Mouse (Mus musculus): ENCODE measurements at regions not wholly inside any gene's neighbourhood (a gene's known extent, or its start where the extent isn't known, plus 50 kb on each side); places are given as distances from the start of the nearest gene placed in this dataset.

DNA sequence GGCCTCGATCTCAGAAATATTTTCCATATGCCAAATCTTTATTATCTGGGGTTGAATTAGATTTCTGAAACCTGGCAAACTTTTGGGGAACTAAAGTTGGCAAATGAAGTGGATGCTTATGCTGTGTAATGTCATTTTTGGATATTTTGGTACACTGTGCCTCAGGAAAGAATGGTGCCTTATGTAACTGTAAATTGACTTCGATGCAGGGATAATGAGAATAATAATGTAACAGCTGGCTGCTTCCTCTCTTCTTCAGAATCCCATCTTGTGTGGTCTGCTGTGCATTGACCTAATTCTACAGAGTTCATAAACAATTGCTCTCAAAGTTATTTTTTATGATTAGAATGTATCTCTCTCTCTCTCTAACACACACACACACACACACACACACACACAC lies 545.6 kb downstream of the Tfap2b start:
- DNase-seq, result no peak

DNA sequence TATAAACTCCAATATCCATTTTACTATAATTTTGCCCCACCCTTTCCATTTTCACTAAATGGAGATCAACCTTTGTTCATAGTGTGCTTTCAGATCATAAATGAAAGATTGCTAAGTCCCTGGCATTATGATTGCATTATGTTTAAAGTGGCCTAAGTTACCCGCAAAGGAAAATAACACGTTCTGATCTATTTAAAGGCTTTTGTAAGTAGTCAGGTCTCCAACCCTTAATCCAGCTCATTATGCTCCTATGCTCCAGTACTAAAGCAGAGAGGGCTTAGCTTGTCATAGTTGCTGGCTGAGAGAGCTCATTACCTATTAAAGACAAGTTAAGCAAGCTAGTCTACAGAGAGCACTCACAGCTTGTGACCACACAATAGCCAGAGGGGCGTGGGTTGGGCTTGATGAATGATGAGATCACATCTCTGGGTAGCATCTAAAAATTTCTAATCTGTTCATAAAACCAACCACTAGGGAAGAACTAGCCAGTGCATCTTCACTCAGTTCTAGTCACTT lies 549.3 kb downstream of the Tfap2b start:
- DNase-seq, result no peak

DNA sequence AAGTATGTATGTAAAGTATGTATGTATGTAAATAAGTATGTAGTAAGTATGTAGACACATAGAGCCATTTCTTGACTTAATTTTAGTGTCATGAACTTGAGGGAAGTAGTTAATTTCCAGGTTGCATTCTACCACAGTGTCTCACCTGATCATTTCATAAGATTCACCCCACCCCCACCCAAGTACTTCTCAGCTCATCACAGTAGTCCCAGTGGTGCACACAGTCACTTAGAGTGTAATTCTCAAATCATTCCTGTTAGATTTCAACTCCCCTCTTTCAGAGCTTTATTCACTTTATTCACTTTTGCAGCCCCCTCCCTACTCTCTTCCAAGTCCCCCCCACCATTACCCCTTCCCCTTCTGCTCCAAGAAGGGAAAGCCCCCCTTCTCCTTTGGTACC lies 558.2 kb downstream of the Tfap2b start:
- DNase-seq, result no peak

DNA sequence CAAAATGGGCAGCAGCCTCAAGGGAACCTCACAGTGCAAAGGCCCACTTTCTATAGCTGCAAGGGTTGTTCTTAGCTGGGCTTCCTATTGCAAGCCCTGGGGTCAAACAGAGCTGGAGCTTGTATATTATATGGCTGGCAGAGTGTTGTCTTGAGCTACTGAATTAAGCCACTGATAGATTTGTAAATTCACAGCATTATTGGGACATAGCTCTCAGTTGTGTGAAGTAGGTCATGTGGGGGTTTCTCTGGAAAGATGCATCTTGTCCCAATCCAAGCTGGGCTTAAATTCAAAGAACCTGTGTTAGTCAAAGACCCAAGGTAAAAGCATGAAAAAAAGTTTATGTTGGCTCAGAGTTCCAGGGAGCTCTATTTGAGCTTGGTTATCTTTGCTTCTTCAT lies 563.6 kb downstream of the Tfap2b start:
- DNase-seq, result no peak

DNA sequence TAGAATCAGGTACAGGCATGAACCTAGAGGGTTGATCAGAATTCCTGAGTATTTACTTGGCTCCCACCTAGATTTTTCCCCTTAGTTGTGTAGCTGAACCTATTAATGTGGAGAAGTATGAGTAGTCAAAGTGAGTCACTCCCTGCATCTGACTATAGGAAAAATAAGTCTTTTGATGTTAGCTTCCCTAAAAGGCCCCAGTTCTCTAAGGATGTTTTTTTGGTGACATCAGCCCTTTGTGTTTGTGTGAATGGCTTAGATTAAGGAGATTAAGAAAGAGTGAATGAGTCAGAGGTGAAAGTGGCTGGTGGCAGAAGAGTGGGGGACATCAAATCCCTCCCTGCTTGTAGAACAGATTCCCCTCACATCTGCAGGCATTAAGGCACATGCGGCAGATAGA lies 565.8 kb downstream of the Tfap2b start:
- no peak for DNase-seq

DNA sequence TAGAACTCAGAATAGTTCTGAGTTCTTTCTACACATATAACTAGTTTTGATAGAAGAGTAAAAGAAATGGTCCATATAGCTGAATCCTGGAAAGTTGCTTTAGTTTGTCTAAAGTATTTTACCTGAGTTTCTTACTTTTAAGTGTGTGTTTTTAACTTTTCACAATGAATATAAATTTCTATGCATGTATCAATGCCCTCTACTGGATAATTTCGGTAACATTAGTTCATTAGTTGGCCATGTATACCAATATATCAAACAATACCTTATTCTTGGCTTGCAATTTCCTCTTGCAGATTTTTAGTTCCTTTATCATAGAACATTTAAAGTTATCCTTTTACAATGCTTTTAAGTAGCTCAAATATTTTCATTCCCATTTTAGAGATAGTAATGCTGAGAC lies 568.8 kb downstream of the Tfap2b start:
- no peak for DNase-seq

DNA sequence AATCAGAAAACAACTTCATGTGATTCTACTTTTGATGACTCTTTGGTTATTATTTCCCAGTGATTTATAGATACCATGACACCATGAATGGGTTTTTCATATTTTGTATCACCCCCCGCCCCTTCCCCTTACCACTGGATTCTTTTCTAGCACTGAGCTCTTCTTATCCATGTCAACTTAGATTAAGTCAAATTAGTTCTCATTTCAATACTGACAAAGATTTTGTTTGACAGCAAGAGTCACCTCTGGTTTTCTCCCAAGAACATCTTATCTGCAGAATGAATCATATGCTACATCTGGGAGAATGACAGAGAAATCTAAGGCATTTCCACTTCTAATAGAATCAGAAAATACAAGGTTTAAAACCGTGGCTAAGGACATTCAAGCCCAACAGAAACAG lies 578.3 kb downstream of the Tfap2b start:
- DNase-seq, result no peak

DNA sequence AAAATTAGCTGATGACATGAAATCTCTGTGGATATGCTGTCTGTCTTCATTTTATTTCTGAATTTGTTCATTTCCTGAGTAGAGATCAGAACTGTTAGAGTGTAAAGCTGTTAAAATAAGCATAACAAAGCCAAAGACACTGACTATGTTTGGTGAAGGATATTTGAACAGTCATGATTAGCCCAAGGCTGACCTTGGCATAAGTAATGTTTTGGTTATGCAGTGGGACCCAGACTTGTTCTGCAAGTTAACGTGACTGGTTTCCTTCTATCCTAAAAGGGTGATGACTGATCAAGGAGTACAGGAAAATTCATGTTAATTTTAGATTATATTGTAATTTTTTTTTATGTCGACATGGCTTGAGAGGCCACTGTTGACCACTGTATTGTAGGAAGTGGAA lies 585.4 kb downstream of the Tfap2b start:
- no peak for DNase-seq

DNA sequence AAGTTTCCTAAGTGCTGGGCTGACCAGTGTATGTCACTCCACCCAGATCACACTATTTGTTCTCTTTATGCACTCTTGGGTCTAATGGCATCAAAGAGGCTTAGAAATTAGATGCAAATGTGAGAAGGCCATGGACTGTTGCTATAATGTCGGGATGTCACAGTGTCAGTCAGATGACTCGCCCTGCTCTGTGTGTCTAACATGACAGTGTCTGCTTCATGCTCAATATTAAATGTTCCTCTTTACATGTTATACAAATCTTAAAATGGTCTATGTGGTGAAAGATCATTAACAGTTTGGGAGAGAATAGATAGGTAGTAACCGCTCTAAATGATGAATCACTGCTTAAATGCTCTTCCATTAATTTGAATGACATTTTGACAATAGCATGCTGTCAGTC lies 617.2 kb downstream of the Tfap2b start:
- no peak for DNase-seq

DNA sequence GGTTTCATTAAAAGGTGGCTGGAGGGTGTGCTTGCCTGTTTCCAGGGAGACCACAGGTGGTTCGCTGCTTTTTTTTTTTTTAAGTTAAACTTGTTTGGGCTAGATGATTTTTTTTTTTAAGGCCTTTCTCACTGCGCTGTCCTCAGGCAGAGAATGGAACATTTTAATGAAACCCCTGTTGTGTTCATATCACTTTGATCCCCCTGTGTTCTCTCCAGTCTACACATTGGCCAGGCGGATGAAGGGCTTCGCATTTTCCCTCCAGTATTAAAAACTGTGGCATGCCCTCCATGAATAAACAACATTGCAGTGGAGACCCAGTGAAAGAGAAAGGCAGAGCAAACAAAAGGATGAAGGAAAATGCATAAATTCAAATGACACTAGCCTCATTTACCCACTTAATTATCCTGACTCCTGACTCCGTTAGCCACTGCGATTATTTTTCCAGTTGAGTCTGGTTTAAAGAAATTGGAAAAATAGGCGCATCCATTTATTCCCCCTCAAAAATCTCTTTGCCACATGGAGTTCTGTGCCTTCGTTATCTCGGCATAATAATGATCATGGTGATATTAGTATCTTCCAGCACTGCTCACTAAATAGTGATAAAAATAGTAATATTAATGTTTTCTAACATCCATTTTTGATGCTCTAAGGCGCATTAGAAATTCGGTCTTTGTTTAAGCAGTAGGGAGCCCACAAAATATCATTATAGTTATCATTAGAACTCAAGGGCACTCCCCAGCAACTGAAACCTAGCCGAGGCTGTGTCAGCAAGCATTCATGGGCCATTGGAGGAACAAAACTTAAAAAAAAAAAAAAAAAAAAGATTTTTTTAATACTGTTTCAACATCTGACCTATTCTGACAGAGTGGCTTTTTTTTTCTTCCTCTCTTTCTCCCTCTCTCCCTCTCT lies 618.0 kb downstream of the Tfap2b start:
- DNase-seq, result no peak

DNA sequence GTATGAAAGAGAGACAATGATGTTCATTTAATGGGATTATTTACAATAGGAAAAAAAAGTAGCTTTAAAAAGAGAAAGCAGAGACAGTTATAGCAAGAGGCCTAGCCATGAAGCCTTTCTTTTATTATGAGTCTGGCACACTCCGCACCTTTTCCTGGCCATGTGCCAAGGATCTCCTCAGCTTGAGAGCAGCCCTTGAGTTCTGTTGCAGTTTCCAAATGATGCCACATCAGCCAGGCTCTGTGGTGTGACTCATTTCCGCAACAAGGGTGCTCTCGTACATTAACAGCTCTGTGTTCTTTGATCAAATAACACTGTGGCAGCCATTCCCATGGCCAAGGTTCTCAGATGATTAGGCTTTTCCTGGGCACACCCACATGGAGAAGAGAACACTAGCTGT lies 641.2 kb downstream of the Tfap2b start:
- DNase-seq, result peak; percentile 3 to 20

DNA sequence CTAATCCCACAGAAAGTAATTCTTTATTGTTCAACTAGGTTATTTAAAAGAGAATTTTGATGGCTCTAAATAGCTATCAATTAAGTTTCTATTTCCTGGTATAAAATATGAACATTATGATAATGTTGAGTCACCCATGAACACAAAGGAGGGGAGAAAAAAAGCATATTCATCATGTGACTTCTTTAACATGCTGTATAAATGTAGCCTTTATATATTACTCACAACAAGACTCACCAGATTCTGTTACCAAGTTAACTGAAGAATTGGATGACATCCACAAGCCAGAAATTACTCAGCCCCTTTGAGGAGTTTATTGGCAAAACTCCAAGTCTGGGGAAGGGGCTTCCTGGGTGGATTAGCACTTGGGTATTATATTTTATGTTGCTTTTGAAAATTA lies 648.5 kb downstream of the Tfap2b start:
- DNase-seq, result no peak

DNA sequence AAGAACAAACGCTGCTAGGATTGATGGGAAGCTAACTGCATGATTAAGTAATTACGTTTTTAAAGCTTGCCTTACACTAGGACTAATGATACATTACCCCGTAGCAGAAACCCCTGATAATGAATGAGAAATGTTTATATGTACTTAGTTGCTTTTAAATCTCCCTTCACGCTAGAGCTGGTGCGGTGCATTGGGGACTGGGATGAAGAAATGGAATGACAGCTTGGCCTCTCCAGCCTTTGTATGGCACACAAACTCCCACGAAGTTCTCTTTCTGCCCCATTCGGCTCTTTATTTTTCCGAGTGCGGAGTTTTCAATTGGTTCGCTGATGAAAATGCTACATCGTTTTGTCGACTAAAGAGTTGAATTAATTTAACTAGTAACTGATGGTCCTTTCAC lies 659.8 kb downstream of the Tfap2b start:
- no peak for DNase-seq

DNA sequence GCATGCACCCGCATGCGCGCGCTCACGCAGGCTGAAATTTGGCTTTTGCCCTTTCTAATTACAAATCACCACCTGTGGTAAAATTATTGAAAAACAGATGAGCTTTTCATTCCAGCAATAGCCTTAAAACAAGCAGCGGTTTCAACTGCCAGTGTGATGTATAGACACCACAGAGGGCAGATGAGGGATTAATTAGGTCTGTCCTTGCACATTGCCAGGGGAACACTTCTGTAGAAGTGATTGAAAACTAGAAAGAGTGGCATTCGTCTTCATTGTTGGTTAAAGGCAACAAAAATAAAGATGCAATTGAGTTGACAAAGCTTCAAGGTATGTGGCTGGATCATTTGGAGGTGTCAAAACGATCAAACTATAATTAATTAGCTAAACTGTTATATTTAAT lies 672.5 kb downstream of the Tfap2b start:
- no peak for DNase-seq

DNA sequence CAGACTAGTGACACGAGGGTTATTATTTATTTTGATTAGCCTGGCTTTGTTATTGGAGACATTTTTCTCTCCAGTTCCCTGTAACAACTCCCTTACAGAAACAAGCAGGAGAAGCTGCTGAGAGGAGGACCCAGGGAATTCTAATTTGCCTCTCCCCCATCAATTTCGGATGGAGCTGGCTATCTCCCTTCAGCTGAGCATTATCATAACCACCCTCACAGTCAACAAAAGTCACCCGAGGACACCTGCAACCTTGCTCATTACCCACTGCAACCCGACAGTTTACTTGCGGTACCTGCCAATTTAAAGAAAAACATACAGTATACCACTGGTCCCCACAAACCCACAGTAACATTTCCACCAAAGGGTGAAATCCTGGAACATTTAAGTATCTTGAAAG lies 690.7 kb downstream of the Tfap2b start:
- no peak for DNase-seq

DNA sequence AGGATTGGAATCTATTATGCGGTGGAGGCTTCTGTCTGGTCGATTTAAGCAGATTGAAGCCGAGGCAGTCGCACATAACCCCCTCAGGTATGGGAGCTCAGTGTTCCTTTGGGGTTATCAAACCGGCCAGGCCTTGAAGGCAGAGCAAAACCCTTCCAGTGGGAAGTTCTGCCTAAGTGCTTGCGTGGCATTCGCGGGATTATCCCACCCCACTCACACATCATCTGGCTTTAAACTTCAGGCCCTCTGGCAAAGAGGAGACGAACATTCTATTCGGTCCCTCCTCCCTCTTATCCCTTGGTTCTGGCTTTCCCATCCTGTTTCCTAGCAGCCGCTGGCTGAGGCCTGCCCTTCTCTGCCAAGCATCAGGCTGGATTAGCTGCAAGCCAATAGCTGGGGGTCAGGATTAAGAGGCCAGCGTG lies 691.2 kb downstream of the Tfap2b start:
- no peak for DNase-seq

DNA sequence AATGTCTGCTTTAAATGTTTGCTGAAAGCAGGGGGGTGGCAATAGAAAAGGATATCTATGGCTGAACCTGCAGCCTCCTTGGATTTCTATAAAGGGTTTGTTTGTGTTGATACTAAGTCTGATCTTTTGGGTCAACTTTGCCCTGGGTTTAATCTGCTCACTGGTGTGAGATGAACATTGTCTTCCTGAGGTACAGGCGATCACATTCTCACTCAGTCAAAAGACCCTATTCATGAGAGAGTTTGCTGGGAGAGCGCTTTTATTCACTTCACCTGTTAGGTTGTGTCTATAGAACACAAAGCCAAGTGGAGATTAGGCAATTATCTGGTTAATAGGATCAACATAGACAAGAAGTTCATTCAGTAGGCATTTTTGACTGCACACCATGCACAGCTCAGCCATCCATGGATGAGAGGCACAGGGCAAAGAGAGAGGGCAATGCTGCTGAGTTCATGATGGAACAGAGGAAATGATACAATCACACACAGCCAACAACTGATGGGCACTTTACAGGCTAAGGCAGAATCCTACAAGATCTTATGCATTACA lies 692.3 kb downstream of the Tfap2b start:
- no peak for DNase-seq

DNA sequence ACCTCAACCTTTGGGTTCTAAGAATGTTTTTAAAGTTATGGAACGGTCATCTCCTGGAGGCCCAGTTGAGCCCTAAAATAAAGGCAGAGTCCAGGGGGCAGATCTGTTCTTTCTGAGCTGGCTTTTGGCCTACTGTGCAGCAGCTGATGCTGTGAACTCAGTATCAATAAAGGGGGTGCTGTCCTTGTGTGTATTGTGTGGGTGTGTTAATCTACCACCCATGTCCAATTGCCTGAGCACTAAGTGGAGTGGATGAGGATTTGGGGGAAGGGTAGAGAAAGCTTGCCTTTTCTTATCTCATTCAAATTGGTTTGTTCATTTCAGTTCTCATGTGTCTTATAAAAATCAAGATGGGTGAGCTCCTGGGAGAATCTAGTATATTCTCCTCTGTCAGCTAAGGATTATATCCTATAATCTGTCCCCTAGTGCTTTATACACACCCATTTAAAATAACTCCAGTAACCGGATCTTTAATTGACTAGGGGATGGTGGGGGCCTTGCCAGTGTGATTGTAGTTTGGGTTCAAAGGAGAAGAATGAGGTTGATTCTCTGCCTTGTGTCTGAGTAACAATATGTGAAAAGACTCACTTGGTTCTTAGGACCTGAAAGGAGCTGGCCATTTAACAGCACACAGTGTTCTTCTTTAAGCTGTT lies 703.6 kb downstream of the Tfap2b start:
- no peak for DNase-seq

DNA sequence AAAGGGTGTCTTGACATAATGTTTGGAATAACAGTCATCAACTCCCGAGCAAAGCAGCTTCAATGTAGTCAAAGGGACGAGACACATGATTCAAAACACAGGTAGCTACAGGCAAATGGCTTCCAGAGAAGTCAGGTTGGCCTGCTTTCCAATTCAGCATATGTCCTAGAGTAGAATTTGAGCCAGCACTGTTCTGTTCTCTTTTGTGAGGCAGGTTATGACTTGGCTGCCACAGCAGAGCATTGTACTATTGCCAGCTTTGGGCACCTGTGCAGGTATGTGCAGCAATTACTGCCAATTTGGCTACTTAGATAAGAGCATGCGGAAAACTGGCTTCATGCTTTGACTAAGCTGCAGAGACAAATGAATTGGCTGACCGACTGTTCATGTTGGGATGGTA lies 699.1 kb downstream of the Pkhd1 start:
- no peak for DNase-seq

DNA sequence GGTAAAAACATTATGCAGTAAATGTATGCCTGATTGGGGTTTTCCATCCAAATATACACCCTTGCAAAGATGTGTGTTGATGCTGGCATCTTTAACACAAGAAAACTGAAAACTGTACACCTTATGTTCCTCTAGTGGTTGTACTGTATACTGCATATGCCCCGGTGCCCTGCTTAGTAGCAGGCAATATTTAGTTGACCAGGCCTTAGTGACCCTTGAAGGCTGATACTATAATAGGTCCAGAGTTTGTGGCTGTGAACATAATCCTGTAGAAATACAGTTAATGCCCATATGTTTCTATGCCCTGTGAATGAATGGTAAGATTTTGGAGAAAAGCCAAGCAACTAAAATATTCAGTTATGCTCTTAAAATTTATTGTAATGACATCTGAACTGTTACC lies 690.7 kb downstream of the Pkhd1 start:
- no peak for DNase-seq

DNA sequence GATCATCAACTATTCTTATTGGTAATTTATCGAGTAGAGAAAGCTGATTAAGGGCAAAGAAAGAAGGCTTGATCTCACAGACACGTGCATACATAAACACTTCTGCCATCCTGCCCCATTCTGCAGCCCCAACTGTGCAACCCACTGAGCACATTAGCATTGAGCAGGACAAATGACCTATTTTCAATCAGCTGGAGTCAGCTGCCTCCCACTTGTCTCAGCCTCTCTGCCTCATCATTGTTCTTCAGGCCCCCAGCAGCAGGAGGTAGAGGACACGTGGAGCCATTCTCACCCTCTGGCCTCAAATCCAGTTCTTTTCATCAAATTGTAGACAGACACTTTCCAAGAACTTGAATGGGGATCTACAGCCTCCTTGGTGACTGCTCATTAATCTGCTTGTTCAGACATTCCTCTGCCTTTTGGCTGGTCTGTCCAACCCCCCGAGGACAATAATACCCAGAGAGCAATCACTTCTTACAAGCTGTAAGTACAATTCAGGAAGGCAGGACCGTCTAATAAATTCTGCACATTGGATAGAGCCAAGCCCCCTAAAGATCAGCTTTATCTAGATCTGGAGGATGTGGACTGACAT lies 690.0 kb downstream of the Pkhd1 start:
- no peak for DNase-seq

DNA sequence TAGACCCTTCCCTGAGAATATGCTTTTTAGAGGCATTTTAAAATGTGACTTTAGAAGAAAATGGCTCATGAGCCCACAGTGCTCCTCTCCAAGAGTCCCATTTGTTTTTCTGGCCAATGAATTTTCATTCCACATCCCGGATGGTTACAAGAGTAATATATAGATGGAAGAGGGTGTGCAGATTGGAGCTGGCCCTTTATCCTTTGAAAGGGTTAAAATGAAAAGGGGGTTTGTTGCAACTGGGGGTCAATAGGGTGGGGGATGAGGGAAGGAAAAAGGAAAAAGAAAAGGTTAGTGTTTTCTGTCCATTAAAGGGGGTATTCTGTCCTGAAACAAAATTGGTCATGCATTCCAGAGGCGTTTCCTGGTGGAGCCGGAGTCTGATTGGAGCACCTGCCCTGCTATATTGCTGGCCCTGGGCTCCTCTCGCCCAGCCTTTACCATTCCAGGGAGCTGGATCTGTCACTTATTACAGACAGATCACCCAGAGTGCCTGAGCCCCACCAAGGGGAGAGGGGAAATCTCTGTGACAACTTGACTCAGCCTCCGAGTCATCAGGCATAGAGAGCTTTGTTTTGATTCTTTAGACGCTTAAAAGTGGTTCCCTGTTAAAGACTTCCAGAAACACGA lies 666.7 kb downstream of the Pkhd1 start:
- DNase-seq, result no peak

Data from adrenal gland, postnatal 36 days (tissue).